Comparison of ENCODE assay signal across 18 mouse cellular contexts in genomic region chr19:55588948-55589896, GRCm38 (mm10).
DNase-seq lines count a peak whose midpoint lies in the region; ATAC-seq and TF ChIP-seq lines count a peak whose summit lies in the region.
"Had no signal": no experiment of that assay in that cellular context is flagged by ENCODE, and none has a peak within 500 bp of the region (broad histone marks: within the 10 kb centered on the region; RNA-seq: fewer than 3 reads in every experiment).

No protein-coding gene starts in this region.

- 38% methylated on average over 16 of the region's 16 CpGs for WGBS in forebrain, embryonic 16.5 days
- WGBS in forebrain, embryonic 12.5 days, result 34% methylated on average over 16 of the region's 16 CpGs
- 29% methylated on average over 16 of the region's 16 CpGs for WGBS in embryonic facial prominence, embryonic 12.5 days

- H3K27me3 ChIP-seq in forebrain, embryonic 16.5 days (replicated peaks; ENCODE audit: control insufficient read depth, insufficient read depth, low read length), result no peaks in the 10 kb centered on the region; the same call in 1 of the 2 replicates
- peaks cover 56% of the 10 kb centered on the region for H3K27me3 ChIP-seq in forebrain, embryonic 12.5 days
- peaks cover 72% of the 10 kb centered on the region for H3K27me3 ChIP-seq in E14TG2a.4 (ENCODE audit: insufficient read depth, low read length)
- no peaks in the 10 kb centered on the region; the same call in 1 of the 2 replicates for H3K27me3 ChIP-seq in embryonic facial prominence, embryonic 12.5 days
- H3K27me3 ChIP-seq: liver, embryonic 13.5 days; lung, embryonic 15.5 days had no signal

- H3K4me2 ChIP-seq in forebrain, embryonic 16.5 days (ENCODE audit: low read length), result no peak overlapping the region
- no peak overlapping the region for H3K4me2 ChIP-seq in forebrain, embryonic 12.5 days
- H3K4me2 ChIP-seq in embryonic facial prominence, embryonic 12.5 days (replicated peaks), result 0 out of 2 replicates have a peak overlapping the region, but pooled peaks have one; percentile 5
- H3K4me2 ChIP-seq: heart, embryonic 11.5 days; limb, embryonic 12.5 days; liver, embryonic 13.5 days; lung, embryonic 15.5 days had no signal

- H3K27ac ChIP-seq in forebrain, embryonic 16.5 days (ENCODE audit: low read length), result no peak overlapping the region
- H3K27ac ChIP-seq in forebrain, embryonic 12.5 days, result no peak overlapping the region
- H3K27ac ChIP-seq in embryonic facial prominence, embryonic 12.5 days, result no peak overlapping the region
- H3K27ac ChIP-seq: kidney, postnatal 0 days; liver, embryonic 13.5 days; lung, embryonic 15.5 days had no signal

- ATAC-seq in forebrain, embryonic 16.5 days, result 0 out of 2 replicates have a peak, but pooled peaks have one; percentile 13
- ATAC-seq in forebrain, embryonic 12.5 days (ENCODE audit: low FRiP score), result no peak
- no peak for ATAC-seq in embryonic facial prominence, embryonic 12.5 days (ENCODE audit: insufficient number of reproducible peaks, insufficient read depth, low FRiP score, low TSS enrichment)
- ATAC-seq: intestine, embryonic 16.5 days had no signal

- H3K9me3 ChIP-seq in forebrain, embryonic 16.5 days (ENCODE audit: control insufficient read depth, low read length), result no peaks in the 10 kb centered on the region
- no peaks in the 10 kb centered on the region for H3K9me3 ChIP-seq in forebrain, embryonic 12.5 days
- no peaks in the 10 kb centered on the region for H3K9me3 ChIP-seq in E14TG2a.4 (ENCODE audit: low read length)
- no peaks in the 10 kb centered on the region for H3K9me3 ChIP-seq in embryonic facial prominence, embryonic 12.5 days
- H3K9me3 ChIP-seq: limb, embryonic 12.5 days; liver, embryonic 13.5 days; lung, embryonic 15.5 days had no signal

- H3K9ac ChIP-seq in forebrain, embryonic 16.5 days (replicated peaks; ENCODE audit: low read depth, low read length), result no peak overlapping the region
- H3K9ac ChIP-seq in forebrain, embryonic 12.5 days, result no peak overlapping the region
- no peak overlapping the region for H3K9ac ChIP-seq in embryonic facial prominence, embryonic 12.5 days
- H3K9ac ChIP-seq: limb, embryonic 12.5 days; liver, embryonic 13.5 days; lung, embryonic 15.5 days had no signal

- peak; percentile 96 for DNase-seq in ES-CJ7 (ENCODE audit: low read depth, low spot score)
- no peak for DNase-seq in kidney, postnatal 36 days
- no peak for DNase-seq in right cerebral cortex, postnatal 10 days (ENCODE audit: low spot score in 2 of 2)
- DNase-seq: adrenal gland, postnatal 25 days; cerebellum, adult 8-10 months; heart, postnatal 36 days; liver, embryonic 13.5 days; right cerebral cortex, postnatal 25 days had no signal

- peaks cover 18% of the 10 kb centered on the region for H3K4me1 ChIP-seq in forebrain, embryonic 16.5 days (replicated peaks; ENCODE audit: control insufficient read depth, insufficient read depth, low read length)
- peaks cover 26% of the 10 kb centered on the region for H3K4me1 ChIP-seq in forebrain, embryonic 12.5 days
- H3K4me1 ChIP-seq in E14TG2a.4 (replicated peaks; ENCODE audit: low read depth, low read length), result peaks cover 34% of the 10 kb centered on the region
- peaks cover 47% of the 10 kb centered on the region for H3K4me1 ChIP-seq in embryonic facial prominence, embryonic 12.5 days

- TF ChIP-seq CTCF in E14TG2a.4 (conservative IDR thresholded peaks at IDR 0.05; ENCODE audit: low read length), result no peak

- H3K36me3 ChIP-seq in forebrain, embryonic 16.5 days (ENCODE audit: control insufficient read depth, insufficient read depth), result no peaks in the 10 kb centered on the region
- no peaks in the 10 kb centered on the region for H3K36me3 ChIP-seq in forebrain, embryonic 12.5 days (replicated peaks)
- no peaks in the 10 kb centered on the region for H3K36me3 ChIP-seq in E14TG2a.4 (ENCODE audit: insufficient read depth, low read length)
- H3K36me3 ChIP-seq in embryonic facial prominence, embryonic 12.5 days, result no peaks in the 10 kb centered on the region
- H3K36me3 ChIP-seq: limb, embryonic 12.5 days; liver, embryonic 13.5 days; lung, embryonic 15.5 days had no signal

- H3K4me3 ChIP-seq in forebrain, embryonic 16.5 days (replicated peaks; ENCODE audit: low read length), result no peak overlapping the region
- H3K4me3 ChIP-seq in forebrain, embryonic 12.5 days (replicated peaks), result no peak overlapping the region
- peak overlapping the region; percentile 23; the same call in 1 of the 2 replicates for H3K4me3 ChIP-seq in E14TG2a.4 (replicated peaks; ENCODE audit: low read length)
- no peak overlapping the region for H3K4me3 ChIP-seq in embryonic facial prominence, embryonic 12.5 days
- H3K4me3 ChIP-seq: erythroblast, embryonic 14.5 days; limb, embryonic 12.5 days; liver, embryonic 13.5 days; lung, embryonic 15.5 days had no signal
